Mouse (Mus musculus) hindbrain, embryonic 14.5 days (tissue): ENCODE data around the gene Sco1. TPM values are rescaled to one million over a fixed set of nuclear protein-coding genes. Genes with fewer than 3 reads are reported as not detected.

Experiments
- ATAC-seq: fragments of 200-750 bp; cut with Nextera tagmentation; 2 replicates; pipeline ENCODE4 v1.8.0; 2017; ENCODE audit warnings: moderate number of reproducible peaks, mild to moderate bottlenecking, moderate TSS enrichment, moderate library complexity; ENCODE audit not compliant: low FRiP score
- DNase-seq: peaks from one replicate; pipeline ENCODE4 v3.0.0-alpha.2; 2015; ENCODE audit warnings: low spot score
- H3K27ac ChIP-seq: fragments of 300-500 bp; sonication (generic); 2 replicates; pipeline ENCODE4 v1.5.1; 2014; ENCODE audit warnings: mild to moderate bottlenecking, moderate library complexity
- H3K27me3 ChIP-seq: fragments of 300-500 bp; sonication (generic); 2 replicates; pipeline ENCODE4 v1.6.1; 2014; ENCODE audit warnings: mild to moderate bottlenecking, low read length, mixed read lengths; ENCODE audit not compliant: control insufficient read depth, insufficient read depth
- H3K36me3 ChIP-seq: fragments of 300-500 bp; sonication (generic); replicated peaks from 2 replicates; pipeline ENCODE4 v1.6.1; 2014; ENCODE audit not compliant: control insufficient read depth, insufficient read depth
- H3K4me1 ChIP-seq: fragments of 300-500 bp; sonication (generic); replicated peaks from 2 replicates; pipeline ENCODE4 v1.6.1; 2014; ENCODE audit warnings: antibody characterized with exemption, low read length, mixed read lengths; ENCODE audit not compliant: control insufficient read depth, insufficient read depth
- H3K4me2 ChIP-seq: fragments of 300-500 bp; sonication (generic); replicated peaks from 2 replicates; pipeline ENCODE4 v1.6.1; 2014; ENCODE audit warnings: mild to moderate bottlenecking, moderate library complexity
- H3K4me3 ChIP-seq: fragments of 300-500 bp; sonication (generic); replicated peaks from 2 replicates; pipeline ENCODE4 v1.5.1; 2014; ENCODE audit warnings: mild to moderate bottlenecking, low read length
- H3K9ac ChIP-seq: fragments of 300-500 bp; sonication (generic); 2 replicates; pipeline ENCODE4 v1.6.1; 2014
- H3K9me3 ChIP-seq: fragments of 300-500 bp; sonication (generic); 2 replicates; pipeline ENCODE4 v1.6.1; 2016; ENCODE audit warnings: low read length; ENCODE audit not compliant: control insufficient read depth
- WGBS: fragments of 180-500 bp; shearing (Covaris S2); extraction: QIAGEN DNeasy Blood & Tissue Kit; methylation state at CpG from one replicate; pipeline ENCODE4 v1.1.7; 2014; 5-methylcytosine and 5-hydroxymethylcytosine counted together
- polyA plus RNA-seq: library from polyadenylated mRNA; unstranded; fragments of >200 nt; fragmentation: Nextera tagmentation; extraction: Ambion mirVana; gene quantifications from 2 replicates; pipeline ENCODE4 v1.2.1, GENCODE M21; 2014

The Sco1 gene
- polyA plus RNA-seq, 1 experiment from 2014 or later, result 11.7 TPM

DNA sequence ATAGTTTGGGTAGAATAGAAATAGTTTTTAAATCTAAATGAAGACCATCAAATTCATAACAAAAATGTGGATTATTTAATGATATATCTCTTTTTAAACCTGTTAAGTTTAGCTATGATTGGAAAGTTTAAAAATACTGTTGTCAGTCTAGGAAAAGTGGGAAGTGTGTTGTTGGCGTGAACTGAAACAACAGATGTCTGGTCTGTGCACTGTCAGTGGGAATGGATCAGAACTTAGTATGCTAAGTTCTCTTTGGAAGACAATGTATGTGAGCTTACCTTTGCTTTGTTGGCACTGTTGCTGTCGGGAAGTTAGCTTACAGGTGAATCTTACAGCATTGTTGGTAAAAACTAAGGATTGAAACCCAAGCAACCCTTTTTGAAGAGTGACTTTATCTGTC is 8.8 kb downstream of the Sco1 start:
- H3K27me3 ChIP-seq, result no peaks in the 10 kb centered on the region
- DNase-seq (no peak), ATAC-seq (no peak)
- no peaks in the 10 kb centered on the region for H3K9me3 ChIP-seq
- WGBS, result 92% methylated on average over 2 of the region's 2 CpGs
- no peak overlapping the region for H3K4me2 ChIP-seq
- H3K9ac ChIP-seq, result no peak overlapping the region
- no peaks in the 10 kb centered on the region for H3K4me1 ChIP-seq
- no peak overlapping the region for H3K4me3 ChIP-seq
- H3K36me3 ChIP-seq, result peaks cover 88% of the 10 kb centered on the region
- no peak overlapping the region for H3K27ac ChIP-seq

DNA sequence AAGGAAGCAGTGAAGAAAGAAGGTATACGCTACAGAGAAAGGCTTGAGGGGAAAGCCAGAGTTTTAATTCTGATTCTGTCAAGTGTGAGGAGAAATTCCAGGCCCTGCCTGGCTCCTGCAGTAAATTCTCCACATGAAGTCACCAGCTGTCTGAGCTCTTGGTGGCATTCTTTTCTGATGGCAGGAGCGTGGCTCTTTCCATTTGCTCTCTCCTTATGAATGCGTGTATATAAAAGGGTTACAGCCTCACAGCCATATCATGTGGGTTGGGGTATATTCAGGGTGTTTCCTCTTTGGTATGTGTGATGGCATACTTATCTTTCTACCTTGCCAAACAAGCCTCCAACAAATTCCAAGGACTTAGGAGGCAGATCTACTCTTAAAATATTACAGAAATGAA is 10.3 kb downstream of the Sco1 start:
- no peaks in the 10 kb centered on the region for H3K4me1 ChIP-seq
- 93% methylated on average over 3 of the region's 3 CpGs for WGBS
- H3K9me3 ChIP-seq, result no peaks in the 10 kb centered on the region
- DNase-seq (no peak), ATAC-seq (no peak)
- no peak overlapping the region for H3K9ac ChIP-seq
- H3K4me3 ChIP-seq, result no peak overlapping the region
- peaks cover 82% of the 10 kb centered on the region for H3K36me3 ChIP-seq
- H3K4me2 ChIP-seq, result no peak overlapping the region
- H3K27me3 ChIP-seq, result no peaks in the 10 kb centered on the region
- H3K27ac ChIP-seq, result no peak overlapping the region

DNA sequence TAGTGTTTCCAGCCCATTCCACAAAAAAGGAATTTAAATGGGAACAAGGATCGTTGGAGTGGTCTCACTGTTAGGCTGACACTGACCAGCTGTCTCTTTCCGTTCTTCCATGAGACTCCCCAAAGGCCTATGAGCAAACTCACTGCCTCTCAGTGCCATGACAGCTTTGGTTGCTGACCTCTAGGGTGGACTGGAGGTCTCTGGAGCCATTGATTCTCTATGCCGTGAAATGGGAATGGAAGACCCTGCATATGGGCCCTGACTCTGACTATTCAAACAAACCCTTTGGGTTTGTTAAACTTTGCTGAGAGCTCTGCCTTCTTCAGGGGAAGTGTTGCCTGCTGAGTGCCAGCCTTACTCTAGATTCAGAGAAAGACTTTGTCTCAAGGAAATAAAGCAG is 15.3 kb downstream of the Sco1 start:
- Histone ChIP-seq H3K9ac (no peak overlapping the region), H3K36me3 (peaks cover 42% of the 10 kb centered on the region), H3K27ac (no peak overlapping the region), H3K4me1 (no peaks in the 10 kb centered on the region), H3K9me3 (no peaks in the 10 kb centered on the region), H3K27me3 (no peaks in the 10 kb centered on the region), H3K4me2 (no peak overlapping the region), H3K4me3 (no peak overlapping the region)
- no peak for ATAC-seq
- no peak for DNase-seq
- WGBS, result 87% methylated on average over 3 of the region's 3 CpGs

DNA sequence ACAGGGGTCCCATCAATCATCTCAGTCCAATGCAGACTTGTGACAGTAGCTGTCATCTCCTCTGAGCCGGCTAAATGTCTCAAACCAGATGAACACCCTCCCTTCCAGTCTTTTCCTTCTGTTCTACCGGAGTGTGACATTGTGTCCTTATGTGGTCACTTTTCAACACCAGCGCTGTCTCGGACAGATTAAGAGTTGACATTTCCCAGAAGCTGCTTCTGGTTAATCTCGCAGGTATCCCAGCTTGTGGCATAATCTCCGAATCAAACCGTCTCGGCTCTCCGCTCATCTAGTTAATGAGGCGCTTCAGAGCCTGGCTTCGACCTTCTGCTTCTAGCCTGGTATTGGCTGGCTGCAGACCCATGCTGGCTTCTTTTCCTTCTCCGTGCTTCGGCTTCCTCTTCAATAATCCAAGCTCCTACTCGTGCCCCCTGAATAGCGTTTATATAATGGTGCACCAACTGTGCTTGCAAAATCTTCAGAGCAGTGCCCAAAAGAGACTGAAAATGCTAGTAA is 20.2 kb downstream of the Sco1 start:
- Histone ChIP-seq H3K27me3 (no peaks in the 10 kb centered on the region), H3K27ac (no peak overlapping the region), H3K4me2 (no peak overlapping the region), H3K36me3 (peaks cover 3% of the 10 kb centered on the region; the same call in 1 of the 2 replicates), H3K9ac (no peak overlapping the region), H3K4me1 (no peaks in the 10 kb centered on the region), H3K9me3 (no peaks in the 10 kb centered on the region), H3K4me3 (no peak overlapping the region)
- no peak for DNase-seq
- WGBS, result 59% methylated on average over 15 of the region's 15 CpGs
- ATAC-seq, result no peak

DNA sequence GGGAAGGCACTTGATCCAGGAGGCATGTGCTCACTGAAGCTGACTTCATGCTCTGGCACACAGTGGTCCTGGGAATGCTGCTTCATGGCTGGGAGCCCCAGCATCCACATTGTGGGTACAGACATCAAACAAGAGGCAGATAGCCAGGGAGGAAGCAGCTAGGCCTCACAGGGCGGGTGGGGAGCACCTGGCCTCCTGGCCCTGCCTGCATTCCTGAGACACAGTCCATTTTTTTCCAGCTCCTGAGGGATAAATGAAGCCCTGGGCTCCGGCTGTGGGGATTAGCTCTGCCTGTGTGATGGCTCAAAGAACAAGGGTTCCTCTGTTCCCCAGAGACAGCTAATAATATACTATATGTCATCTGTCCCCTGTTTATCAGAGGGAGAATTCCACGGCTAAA is 22.6 kb downstream of the Sco1 start:
- Histone ChIP-seq H3K9ac (no peak overlapping the region), H3K4me1 (no peaks in the 10 kb centered on the region), H3K36me3 (no peaks in the 10 kb centered on the region), H3K4me3 (no peak overlapping the region), H3K4me2 (no peak overlapping the region), H3K27ac (no peak overlapping the region), H3K9me3 (no peaks in the 10 kb centered on the region), H3K27me3 (no peaks in the 10 kb centered on the region)
- ATAC-seq (no peak), DNase-seq (no peak)
- WGBS, result 33% methylated on average over 3 of the region's 3 CpGs

DNA sequence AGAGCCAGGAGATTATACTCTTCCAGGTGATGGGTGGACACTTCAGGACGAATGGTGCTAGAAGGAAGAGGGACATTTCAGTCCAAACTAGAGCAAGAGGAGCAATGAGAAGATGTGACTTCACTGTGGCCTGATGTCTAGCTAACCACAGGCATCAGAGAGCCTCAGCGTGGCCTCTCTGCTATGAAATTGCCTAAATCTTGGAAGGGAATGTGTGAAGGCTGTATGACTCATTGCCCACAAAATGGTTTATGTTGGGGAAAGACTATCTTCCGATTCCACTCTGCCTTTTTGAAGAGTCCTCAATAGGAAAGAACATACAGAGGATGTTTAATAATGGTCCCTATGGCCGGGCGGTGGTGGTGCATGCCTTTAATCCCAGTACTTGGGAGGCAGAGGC is 24.3 kb downstream of the Sco1 start:
- no peaks in the 10 kb centered on the region for H3K27me3 ChIP-seq
- no peaks in the 10 kb centered on the region for H3K4me1 ChIP-seq
- H3K9me3 ChIP-seq, result no peaks in the 10 kb centered on the region
- ATAC-seq, result no peak
- H3K4me2 ChIP-seq, result no peak overlapping the region
- no peak overlapping the region for H3K4me3 ChIP-seq
- WGBS, result 91% methylated on average over 5 of the region's 5 CpGs
- no peak for DNase-seq
- H3K9ac ChIP-seq, result no peak overlapping the region
- no peaks in the 10 kb centered on the region for H3K36me3 ChIP-seq
- H3K27ac ChIP-seq, result no peak overlapping the region

DNA sequence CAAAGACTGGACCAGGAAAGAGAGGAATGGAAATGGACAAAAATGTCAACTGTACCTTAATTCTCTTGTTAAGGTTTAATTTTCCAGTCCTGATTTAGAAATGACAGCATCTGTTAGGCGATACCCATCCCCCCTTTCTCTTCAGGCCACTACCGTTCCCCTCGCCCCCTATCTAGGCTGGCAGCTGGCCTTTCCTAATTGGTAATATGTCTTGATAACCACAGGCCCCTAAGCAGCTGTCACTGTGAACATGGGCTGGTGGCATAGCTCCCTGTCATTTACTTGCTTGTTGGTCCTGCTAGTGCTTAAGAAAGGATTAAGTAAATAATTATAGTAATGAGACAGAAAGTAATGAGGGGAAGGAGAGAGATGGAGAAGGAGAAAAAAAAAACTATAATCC is 25.0 kb downstream of the Sco1 start:
- 44% methylated on average over 3 of the region's 3 CpGs for WGBS

DNA sequence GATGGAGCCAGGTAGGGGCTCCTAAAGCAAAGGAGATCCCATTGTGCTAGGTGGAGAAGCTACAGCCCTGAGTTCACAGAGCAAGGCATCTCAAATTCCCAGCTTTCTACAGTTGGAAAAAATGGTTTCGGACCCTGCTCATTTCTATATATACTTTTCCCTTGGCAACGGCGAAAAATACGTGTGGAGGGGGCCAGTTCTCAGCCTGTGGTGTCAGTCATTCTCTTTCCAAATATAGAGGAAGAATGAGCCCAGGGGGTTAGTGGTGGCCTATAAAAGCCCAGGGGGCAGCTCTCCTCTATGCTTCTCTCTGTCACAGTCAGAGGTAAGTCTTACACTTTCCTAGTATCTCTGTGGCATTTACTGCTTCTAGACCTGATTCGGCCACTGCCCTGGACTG is 25.5 kb downstream of the Sco1 start, which contains the start of gene Myh3:
Myh3 (plus strand) TSS at position 301 of the 400 bp plus-strand sequence.
- H3K4me3 ChIP-seq, result no peak within 1 kb of the TSS
- ATAC-seq (no peak), DNase-seq (no peak)
- no peak within 1 kb of the TSS for H3K9ac ChIP-seq
- H3K9me3 ChIP-seq, result no peaks in the 10 kb centered on the region
- H3K27me3 ChIP-seq, result no peaks in the 10 kb centered on the region
- no peaks in the 10 kb centered on the region for H3K4me1 ChIP-seq
- H3K36me3 ChIP-seq, result no peaks in the 10 kb centered on the region
- no peak within 1 kb of the TSS for H3K27ac ChIP-seq
- 91% methylated on average over 5 of the region's 5 CpGs for WGBS
- no peak within 1 kb of the TSS for H3K4me2 ChIP-seq

More for the DNA sequence above, 25.0 kb downstream of the Sco1 start:
- no peaks in the 10 kb centered on the region for H3K36me3 ChIP-seq
- H3K9me3 ChIP-seq, result no peaks in the 10 kb centered on the region
- no peak overlapping the region for H3K4me2 ChIP-seq
- H3K27ac ChIP-seq, result no peak overlapping the region
- no peak overlapping the region for H3K9ac ChIP-seq
- no peak for ATAC-seq
- no peaks in the 10 kb centered on the region for H3K27me3 ChIP-seq
- no peak overlapping the region for H3K4me3 ChIP-seq
- H3K4me1 ChIP-seq, result no peaks in the 10 kb centered on the region
- DNase-seq, result peak; percentile 42

DNA sequence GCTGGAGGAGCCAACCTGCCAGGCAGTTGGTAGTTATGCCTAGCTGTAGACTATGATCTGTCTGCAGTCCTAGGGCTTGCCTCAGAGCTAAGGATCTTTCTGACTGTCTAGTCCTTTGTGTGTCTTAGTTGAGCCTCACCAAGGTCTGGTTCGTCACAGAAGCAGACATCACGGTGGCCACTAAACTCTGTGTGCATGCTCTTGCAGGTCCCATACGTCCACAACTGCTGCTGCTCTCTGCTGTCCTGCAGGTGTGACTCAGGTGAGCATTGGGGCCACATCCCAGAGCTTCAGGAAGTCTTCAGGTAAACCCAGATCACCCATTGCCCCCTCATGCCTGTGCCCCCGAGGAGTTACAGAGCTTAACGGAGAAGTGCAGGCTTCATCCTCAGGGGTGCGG is 26.4 kb downstream of the Sco1 start:
- Histone ChIP-seq H3K27me3 (peaks cover 4% of the 10 kb centered on the region; the same call in 1 of the 2 replicates), H3K36me3 (no peaks in the 10 kb centered on the region), H3K4me3 (no peak overlapping the region), H3K9ac (no peak overlapping the region), H3K4me1 (no peaks in the 10 kb centered on the region), H3K9me3 (no peaks in the 10 kb centered on the region), H3K4me2 (no peak overlapping the region), H3K27ac (no peak overlapping the region)
- no peak for DNase-seq
- WGBS, result 89% methylated on average over 6 of the region's 6 CpGs
- no peak for ATAC-seq

DNA sequence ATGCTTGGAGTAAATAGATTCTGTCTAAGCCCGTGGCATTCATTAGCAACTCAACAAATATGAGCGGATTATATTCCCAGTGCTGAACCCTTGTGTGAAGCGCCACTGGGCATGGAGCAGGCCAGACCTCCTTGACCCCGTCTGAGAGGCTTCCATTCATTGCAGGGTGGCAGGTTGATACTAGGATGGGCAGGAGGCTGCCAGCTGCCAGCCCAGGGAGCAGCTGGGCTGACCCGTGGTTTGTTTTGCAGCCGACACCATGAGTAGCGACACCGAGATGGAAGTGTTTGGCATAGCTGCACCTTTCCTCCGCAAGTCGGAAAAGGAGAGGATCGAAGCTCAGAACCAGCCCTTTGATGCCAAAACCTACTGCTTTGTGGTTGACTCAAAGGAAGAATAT is 27.3 kb downstream of the Sco1 start:
- Histone ChIP-seq H3K36me3 (no peaks in the 10 kb centered on the region), H3K4me1 (no peaks in the 10 kb centered on the region), H3K4me3 (no peak overlapping the region), H3K9ac (no peak overlapping the region), H3K27ac (no peak overlapping the region), H3K4me2 (no peak overlapping the region), H3K9me3 (no peaks in the 10 kb centered on the region), H3K27me3 (peaks cover 12% of the 10 kb centered on the region; the same call in 1 of the 2 replicates)
- DNase-seq (no peak), ATAC-seq (no peak)
- 35% methylated on average over 11 of the region's 11 CpGs for WGBS
